Mouse (Mus musculus): ENCODE data around the gene 4930474N05Rik.
A peak's percentile ranks its signal among the peaks of the same experiment; 100 is the strongest.

4930474N05Rik gene

GRCm38 (mm10) chr14:36094617-36095016 is at the start of gene 4930474N05Rik:
Gene 4930474N05Rik, plus strand, starts transcription at chr14:36094917.
- no peak for DNase-seq (ENCODE audit: low spot score)

DNA sequence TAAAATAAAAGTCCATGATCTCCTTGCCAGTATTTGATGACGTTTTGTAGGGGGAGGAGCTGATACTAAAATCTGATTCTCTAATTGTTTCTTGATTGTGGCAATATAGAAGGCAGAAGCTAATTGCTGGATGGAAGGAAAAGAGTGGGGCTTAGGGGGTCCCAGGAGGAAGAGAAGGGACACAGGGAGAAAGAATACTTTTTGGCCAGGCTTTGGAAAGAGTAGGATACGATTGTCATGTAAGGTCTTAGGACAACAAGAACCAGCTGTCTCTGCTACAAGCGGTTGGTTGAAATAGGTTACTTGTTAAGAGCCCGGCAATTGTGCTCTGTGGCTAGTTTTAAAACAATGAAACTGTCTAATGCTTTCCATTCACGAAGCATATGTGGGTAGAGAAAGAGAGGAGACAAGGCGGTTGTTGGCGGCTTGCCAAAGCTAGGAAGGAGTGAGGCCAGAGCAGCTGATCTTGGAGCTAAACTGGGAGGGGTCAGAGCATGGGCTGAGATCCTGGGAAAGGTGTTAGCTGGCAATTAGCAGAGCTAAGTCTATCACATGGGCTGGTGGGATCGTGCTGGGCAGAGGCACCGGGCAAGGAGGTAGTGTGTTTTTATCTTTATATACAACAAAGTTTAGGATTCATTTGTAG is 45.8 kb upstream of the 4930474N05Rik start:
- DNase-seq (ENCODE audit: low spot score): peak; percentile 8

- no peak for DNase-seq (ENCODE audit: low spot score)
These were observed 41.4 kb upstream of the 4930474N05Rik start for GRCm38 (mm10) chr14:36053281-36053680.

- DNase-seq (ENCODE audit: low spot score): no peak
These were observed 3.8 kb downstream of the 4930474N05Rik start for GRCm38 (mm10) chr14:36098528-36098927.

DNA sequence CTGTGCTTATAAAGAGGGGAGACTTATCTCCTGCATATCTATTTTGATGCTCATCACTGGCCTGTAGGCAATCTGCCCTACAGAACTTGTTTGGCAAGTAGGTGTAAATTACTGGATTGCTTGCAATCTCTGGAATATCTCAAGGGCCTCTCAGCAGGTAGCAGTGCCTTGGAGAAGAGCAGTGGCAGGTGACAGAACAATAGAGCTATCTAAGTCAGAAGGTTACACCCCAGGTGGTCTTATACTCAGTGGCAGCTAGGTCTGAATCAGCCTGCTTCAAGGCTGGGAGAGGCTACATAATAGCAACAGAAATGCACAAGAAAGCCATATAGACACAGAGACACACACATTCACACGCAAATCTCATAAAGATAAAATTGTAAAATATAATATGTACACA is 4.9 kb downstream of the 4930474N05Rik start:
- no peak for DNase-seq (ENCODE audit: low spot score)

- no peak for DNase-seq (ENCODE audit: low spot score)
These were observed 6.0 kb downstream of the 4930474N05Rik start for GRCm38 (mm10) chr14:36100731-36101130.

- DNase-seq (ENCODE audit: low spot score): no peak
These were observed 19.8 kb downstream of the 4930474N05Rik start for GRCm38 (mm10) chr14:36114481-36114880.

DNA sequence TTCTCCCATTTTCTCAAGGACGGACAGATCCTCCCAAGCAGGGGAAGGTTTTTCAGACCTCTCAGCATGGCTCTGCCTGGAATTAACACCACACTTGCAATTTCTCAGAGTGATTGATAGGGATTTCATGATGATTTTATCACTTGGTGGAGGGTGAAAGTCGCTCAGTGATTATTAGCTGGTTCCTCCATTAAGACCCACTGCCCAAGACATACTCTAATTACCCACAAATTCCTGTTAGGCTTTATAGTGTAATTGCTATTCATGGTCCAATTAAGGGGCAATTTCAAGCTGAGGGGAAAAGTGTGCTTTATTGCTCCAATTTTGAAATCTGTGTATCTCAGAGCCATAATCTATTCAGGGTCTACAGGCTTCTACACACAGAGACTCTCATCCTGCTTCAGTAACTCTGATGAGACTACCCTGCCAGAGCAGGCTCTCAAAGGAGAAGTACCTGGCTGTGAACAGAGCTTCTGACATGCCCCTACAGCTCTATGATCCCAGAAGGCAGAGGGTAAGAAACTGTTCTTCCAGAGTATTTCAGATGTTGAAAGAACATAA is 29.1 kb downstream of the 4930474N05Rik start:
- DNase-seq (ENCODE audit: low spot score): no peak

GRCm38 (mm10) chr14:36135749-36136148 is 41.0 kb downstream of the 4930474N05Rik start:
- no peak for DNase-seq (ENCODE audit: low spot score)

DNA sequence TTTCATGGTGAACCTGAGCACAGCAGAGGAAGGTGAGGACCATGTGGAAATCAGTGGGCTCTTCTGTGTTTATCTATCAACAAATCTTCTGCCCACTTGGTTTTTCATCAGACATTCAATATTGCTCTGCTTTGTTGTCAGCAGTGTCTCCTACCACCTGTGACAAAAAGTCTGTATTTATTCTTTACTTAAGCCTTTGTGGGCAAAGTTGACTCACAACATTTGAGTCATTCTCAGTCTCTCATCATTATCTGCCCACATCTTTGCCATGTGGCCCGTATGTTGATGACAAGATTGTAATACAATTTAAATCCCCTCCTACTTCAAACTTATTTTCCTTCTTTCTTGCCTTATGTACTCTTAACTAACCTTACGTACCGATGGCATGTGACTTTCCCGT is 43.0 kb downstream of the 4930474N05Rik start:
- no peak for DNase-seq (ENCODE audit: low spot score)

GRCm38 (mm10) chr14:36145261-36145660 is 50.5 kb downstream of the 4930474N05Rik start:
- DNase-seq (ENCODE audit: low spot score): no peak
